ENCODE assay signal across 8 mouse cellular contexts in the genomic region with DNA sequence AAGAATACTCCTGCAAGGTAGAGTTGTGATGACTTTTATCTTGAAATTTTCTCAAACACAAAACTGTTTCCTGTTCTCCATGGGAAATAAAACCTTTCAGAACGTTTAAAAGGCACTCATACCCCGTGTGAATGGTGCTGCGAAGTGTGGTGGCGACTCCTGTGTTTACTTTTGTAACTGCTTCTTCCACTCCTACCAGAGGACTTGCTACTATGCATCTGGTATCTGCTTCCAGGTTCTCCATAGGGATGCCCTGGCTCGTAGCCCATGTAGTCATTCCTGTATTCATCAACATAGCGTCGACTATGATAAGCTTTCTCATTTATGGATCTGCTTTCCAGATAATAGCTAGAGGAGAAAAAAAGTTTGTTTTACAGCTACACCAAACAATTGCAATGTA. TPM values are rescaled to one million over a fixed set of nuclear protein-coding genes. Genes with fewer than 3 reads are reported as not detected.
DNase-seq lines count a peak whose midpoint lies in the region; ATAC-seq and TF ChIP-seq lines count a peak whose summit lies in the region.

No protein-coding gene starts in this region.

- H3K9ac ChIP-seq in forebrain, embryonic 15.5 days (replicated peaks): no peak overlapping the region
- H3K9ac ChIP-seq in forebrain, postnatal 0 days: no peak overlapping the region
- H3K9ac ChIP-seq in lung, embryonic 14.5 days: no peak overlapping the region

- no peak for DNase-seq in forebrain, postnatal 0 days
- no peak for DNase-seq in lung, embryonic 14.5 days
- DNase-seq in lung, postnatal 4 days: no peak
- peak; percentile 62 for DNase-seq in naive thymus-derived CD4-positive, alpha-beta T cell, adult 2 months (ENCODE audit: low read depth)
- no peak for DNase-seq in thymus, postnatal 0 days (ENCODE audit: low spot score)
- DNase-seq in frontal cortex, postnatal 10 days (ENCODE audit: low spot score in 2 of 2): no peak

- no peak for TF ChIP-seq POLR2A in cortical plate, adult 2 months (IDR thresholded peaks at IDR 0.05; ENCODE audit: extremely low read depth, insufficient read depth, low read length)

- no peaks in the 10 kb centered on the region for H3K9me3 ChIP-seq in forebrain, embryonic 15.5 days
- H3K9me3 ChIP-seq in forebrain, postnatal 0 days (ENCODE audit: low read length): no peaks in the 10 kb centered on the region
- H3K9me3 ChIP-seq in lung, embryonic 14.5 days (ENCODE audit: low read depth, low read length): no peaks in the 10 kb centered on the region

- no peak overlapping the region for H3K27ac ChIP-seq in forebrain, embryonic 15.5 days (replicated peaks)
- no peak overlapping the region for H3K27ac ChIP-seq in forebrain, postnatal 0 days (ENCODE audit: low read depth, low read length)
- no peak overlapping the region for H3K27ac ChIP-seq in lung, embryonic 14.5 days (ENCODE audit: low read depth)
- H3K27ac ChIP-seq in cortical plate, adult 2 months (ENCODE audit: insufficient read depth, low read length): no peak overlapping the region

- TF ChIP-seq CTCF in forebrain, postnatal 0 days (IDR thresholded peaks at IDR 0.05; ENCODE audit: low read depth): no peak
- no peak for TF ChIP-seq CTCF in lung, embryonic 14.5 days (IDR thresholded peaks at IDR 0.05; ENCODE audit: low read depth)
- no peak for TF ChIP-seq CTCF in cortical plate, adult 2 months (IDR thresholded peaks at IDR 0.05; ENCODE audit: extremely low read depth, insufficient read depth, low read length)

- H3K4me3 ChIP-seq in forebrain, embryonic 15.5 days: no peak overlapping the region
- no peak overlapping the region for H3K4me3 ChIP-seq in forebrain, postnatal 0 days (ENCODE audit: low read depth, low read length)
- peak overlapping the region; percentile 100; the same call in 1 of the 2 replicates for H3K4me3 ChIP-seq in lung, embryonic 14.5 days (ENCODE audit: low read depth, low read length)
- H3K4me3 ChIP-seq in cortical plate, adult 2 months (ENCODE audit: insufficient read depth, low read length): peak overlapping the region; percentile 29; the same call in 1 of the 2 replicates

- ATAC-seq in forebrain, embryonic 15.5 days (replicated peaks): no peak
- no peak for ATAC-seq in forebrain, postnatal 0 days
- no peak for ATAC-seq in lung, embryonic 14.5 days (ENCODE audit: insufficient read depth)

- peaks cover 48% of the 10 kb centered on the region for H3K36me3 ChIP-seq in forebrain, embryonic 15.5 days
- H3K36me3 ChIP-seq in forebrain, postnatal 0 days (ENCODE audit: insufficient read depth): peaks cover 47% of the 10 kb centered on the region
- H3K36me3 ChIP-seq in lung, embryonic 14.5 days (ENCODE audit: insufficient read depth): peaks cover 55% of the 10 kb centered on the region

- H3K4me2 ChIP-seq in forebrain, embryonic 15.5 days (replicated peaks): peak overlapping the region; percentile 14; the same call in 1 of the 2 replicates
- H3K4me2 ChIP-seq in forebrain, postnatal 0 days (ENCODE audit: low read depth): no peak overlapping the region
- peak overlapping the region; percentile 83; the same call in 1 of the 2 replicates for H3K4me2 ChIP-seq in lung, embryonic 14.5 days

- peaks cover 27% of the 10 kb centered on the region for H3K4me1 ChIP-seq in forebrain, embryonic 15.5 days
- peaks cover 7% of the 10 kb centered on the region for H3K4me1 ChIP-seq in forebrain, postnatal 0 days (ENCODE audit: insufficient read depth)
- H3K4me1 ChIP-seq in lung, embryonic 14.5 days (ENCODE audit: insufficient read depth): peaks cover 9% of the 10 kb centered on the region; the same call in 1 of the 2 replicates
- peaks cover 6% of the 10 kb centered on the region for H3K4me1 ChIP-seq in cortical plate, adult 2 months (ENCODE audit: control insufficient read depth, insufficient read depth, low read length)

- WGBS in forebrain, embryonic 15.5 days: 65% methylated on average over 7 of the region's 7 CpGs
- 67% methylated on average over 7 of the region's 7 CpGs for WGBS in forebrain, postnatal 0 days
- 44% methylated on average over 7 of the region's 7 CpGs for WGBS in lung, embryonic 14.5 days

- no peaks in the 10 kb centered on the region for H3K27me3 ChIP-seq in forebrain, embryonic 15.5 days
- H3K27me3 ChIP-seq in forebrain, postnatal 0 days (ENCODE audit: insufficient read depth, low read length): no peaks in the 10 kb centered on the region
- no peaks in the 10 kb centered on the region for H3K27me3 ChIP-seq in lung, embryonic 14.5 days (ENCODE audit: insufficient read depth, low read length)

RNA-seq across cellular contexts. Expression of a gene that starts 2.9 kb away (rescaled TPM):
- 181 and 182 TPM in 2 replicates for polyA plus RNA-seq in forebrain, embryonic 15.5 days (2015; fragmentation: Nextera tagmentation; extraction: Ambion mirVana)
- 121 and 143 TPM in 2 replicates for total RNA-seq in forebrain, postnatal 0 days (2014; rRNA removed)
- polyA plus RNA-seq in forebrain, postnatal 0 days (2015; fragmentation: Nextera tagmentation; extraction: Ambion mirVana): 62.6 and 86.0 TPM in 2 replicates
- polyA plus RNA-seq in lung, embryonic 14.5 days (2014; fragmentation: Nextera tagmentation; extraction: Ambion mirVana): 175 and 179 TPM in 2 replicates
- 254 and 258 TPM in 2 replicates for polyA plus RNA-seq in cortical plate, adult 2 months (2012; rRNA removed)
- 239 and 257 TPM in 2 replicates for polyA plus RNA-seq in thymus, postnatal 0 days (2015; fragmentation: Nextera tagmentation; extraction: Ambion mirVana)

RNA-seq across cellular contexts. Expression of a gene that starts 24.0 kb away (rescaled TPM):
- polyA plus RNA-seq in forebrain, embryonic 15.5 days (2015; fragmentation: Nextera tagmentation; extraction: Ambion mirVana): 63.4 and 65.4 TPM in 2 replicates
- total RNA-seq in forebrain, postnatal 0 days (2014; rRNA removed): 41.6 and 46.8 TPM in 2 replicates
- polyA plus RNA-seq in forebrain, postnatal 0 days (2015; fragmentation: Nextera tagmentation; extraction: Ambion mirVana): 41.5 and 48.5 TPM in 2 replicates
- 53.0 and 53.8 TPM in 2 replicates for polyA plus RNA-seq in lung, embryonic 14.5 days (2014; fragmentation: Nextera tagmentation; extraction: Ambion mirVana)
- 19.7 and 22.4 TPM in 2 replicates for polyA plus RNA-seq in cortical plate, adult 2 months (2012; rRNA removed)
- polyA plus RNA-seq in thymus, postnatal 0 days (2015; fragmentation: Nextera tagmentation; extraction: Ambion mirVana): 25.6 and 25.7 TPM in 2 replicates

RNA-seq across cellular contexts. Expression of a gene that starts 24.3 kb away (rescaled TPM):
- polyA plus RNA-seq in forebrain, embryonic 15.5 days (2015; fragmentation: Nextera tagmentation; extraction: Ambion mirVana): 49.2 and 53.0 TPM in 2 replicates
- 29.0 and 48.5 TPM in 2 replicates for total RNA-seq in forebrain, postnatal 0 days (2014; rRNA removed)
- polyA plus RNA-seq in forebrain, postnatal 0 days (2015; fragmentation: Nextera tagmentation; extraction: Ambion mirVana): 53.5 and 55.4 TPM in 2 replicates
- 51.1 and 61.5 TPM in 2 replicates for polyA plus RNA-seq in lung, embryonic 14.5 days (2014; fragmentation: Nextera tagmentation; extraction: Ambion mirVana)
- 28.3 and 30.3 TPM in 2 replicates for polyA plus RNA-seq in cortical plate, adult 2 months (2012; rRNA removed)
- polyA plus RNA-seq in thymus, postnatal 0 days (2015; fragmentation: Nextera tagmentation; extraction: Ambion mirVana): 68.1 and 78.5 TPM in 2 replicates

RNA-seq across cellular contexts. Expression of a gene that starts 28.3 kb away (rescaled TPM):
- polyA plus RNA-seq in forebrain, embryonic 15.5 days (2015; fragmentation: Nextera tagmentation; extraction: Ambion mirVana): 381 and 396 TPM in 2 replicates
- 322 and 340 TPM in 2 replicates for total RNA-seq in forebrain, postnatal 0 days (2014; rRNA removed)
- polyA plus RNA-seq in forebrain, postnatal 0 days (2015; fragmentation: Nextera tagmentation; extraction: Ambion mirVana): 344 and 354 TPM in 2 replicates
- 406 and 424 TPM in 2 replicates for polyA plus RNA-seq in lung, embryonic 14.5 days (2014; fragmentation: Nextera tagmentation; extraction: Ambion mirVana)
- 80.2 and 83.9 TPM in 2 replicates for polyA plus RNA-seq in cortical plate, adult 2 months (2012; rRNA removed)
- 437 and 440 TPM in 2 replicates for polyA plus RNA-seq in thymus, postnatal 0 days (2015; fragmentation: Nextera tagmentation; extraction: Ambion mirVana)

Comparison
In these comparisons a context has a peak if more than half of its experiments do, and no peak if none do; other contexts are left out.
1. H3K4me3 ChIP-seq: peak in lung, embryonic 14.5 days (single experiment) and cortical plate, adult 2 months (single experiment); none in forebrain, embryonic 15.5 days (single experiment) and forebrain, postnatal 0 days (single experiment).